Mouse (Mus musculus): ENCODE results near the gene Bckdhb. TPM values are rescaled to one million over a fixed set of nuclear protein-coding genes. Genes with fewer than 3 reads are reported as not detected.

The Bckdhb gene
- total and polyA plus RNA-seq, 2 experiments from 2014 or later = 22.1 to 40.3 TPM

- Histone ChIP-seq H3K36me3 (ENCODE audit: insufficient read depth, low read length) (no peaks in the 10 kb centered on the region), H3K4me2 (ENCODE audit: low read depth, low read length) (no peak overlapping the region), H3K4me1 (ENCODE audit: insufficient read depth, low read length) (no peaks in the 10 kb centered on the region), H3K27ac (no peak overlapping the region), H3K9me3 (ENCODE audit: low read length) (no peaks in the 10 kb centered on the region), H3K27me3 (ENCODE audit: insufficient read depth, low read length) (no peaks in the 10 kb centered on the region), H3K9ac (replicated peaks; ENCODE audit: low read length) (no peak overlapping the region), H3K4me3 (ENCODE audit: low read length) (no peak overlapping the region)
- TF ChIP-seq CTCF (IDR thresholded peaks at IDR 0.05; ENCODE audit: low read depth) = no peak
- ATAC-seq = no peak
- no peak for DNase-seq (ENCODE audit: low spot score)
- 97% methylated on average over 5 of the region's 5 CpGs for WGBS
These were observed 200.1 kb downstream of the Bckdhb start for GRCm38 (mm10) chr9:84124996-84125395.

- H3K4me1 ChIP-seq (ENCODE audit: insufficient read depth, low read length) = no peaks in the 10 kb centered on the region
- ATAC-seq (no peak), DNase-seq (ENCODE audit: low spot score) (no peak)
- H3K9me3 ChIP-seq (ENCODE audit: low read length) = no peaks in the 10 kb centered on the region
- WGBS = 89% methylated on average over 6 of the region's 6 CpGs
- no peak overlapping the region for H3K4me3 ChIP-seq (ENCODE audit: low read length)
- no peaks in the 10 kb centered on the region for H3K27me3 ChIP-seq (ENCODE audit: insufficient read depth, low read length)
- no peak for TF ChIP-seq CTCF (IDR thresholded peaks at IDR 0.05; ENCODE audit: low read depth)
- H3K4me2 ChIP-seq (ENCODE audit: low read depth, low read length) = no peak overlapping the region
- H3K36me3 ChIP-seq (ENCODE audit: insufficient read depth, low read length) = no peaks in the 10 kb centered on the region
- no peak overlapping the region for H3K27ac ChIP-seq
- H3K9ac ChIP-seq (replicated peaks; ENCODE audit: low read length) = no peak overlapping the region
These were observed 205.4 kb downstream of the Bckdhb start for GRCm38 (mm10) chr9:84130338-84130737.

GRCm38 (mm10) chr9:84135062-84135461, 210.1 kb downstream of the Bckdhb start:
- Histone ChIP-seq H3K9me3 (ENCODE audit: low read length) (no peaks in the 10 kb centered on the region), H3K27ac (no peak overlapping the region), H3K4me3 (ENCODE audit: low read length) (no peak overlapping the region), H3K9ac (replicated peaks; ENCODE audit: low read length) (no peak overlapping the region), H3K27me3 (ENCODE audit: insufficient read depth, low read length) (no peaks in the 10 kb centered on the region), H3K4me2 (ENCODE audit: low read depth, low read length) (no peak overlapping the region), H3K4me1 (ENCODE audit: insufficient read depth, low read length) (no peaks in the 10 kb centered on the region), H3K36me3 (ENCODE audit: insufficient read depth, low read length) (no peaks in the 10 kb centered on the region)
- ATAC-seq (no peak), DNase-seq (ENCODE audit: low spot score) (no peak)
- WGBS = 91% methylated on average over 12 of the region's 12 CpGs
- TF ChIP-seq CTCF (IDR thresholded peaks at IDR 0.05; ENCODE audit: low read depth) = no peak

GRCm38 (mm10) chr9:84137192-84137591, 212.2 kb downstream of the Bckdhb start:
- H3K4me1 ChIP-seq (ENCODE audit: insufficient read depth, low read length) = no peaks in the 10 kb centered on the region
- no peak overlapping the region for H3K27ac ChIP-seq
- H3K9me3 ChIP-seq (ENCODE audit: low read length) = no peaks in the 10 kb centered on the region
- no peaks in the 10 kb centered on the region for H3K27me3 ChIP-seq (ENCODE audit: insufficient read depth, low read length)
- H3K4me3 ChIP-seq (ENCODE audit: low read length) = no peak overlapping the region
- DNase-seq (ENCODE audit: low spot score) (no peak), ATAC-seq (no peak)
- no peaks in the 10 kb centered on the region for H3K36me3 ChIP-seq (ENCODE audit: insufficient read depth, low read length)
- WGBS = 87% methylated on average over 6 of the region's 6 CpGs
- no peak overlapping the region for H3K9ac ChIP-seq (replicated peaks; ENCODE audit: low read length)
- no peak for TF ChIP-seq CTCF (IDR thresholded peaks at IDR 0.05; ENCODE audit: low read depth)
- H3K4me2 ChIP-seq (ENCODE audit: low read depth, low read length) = no peak overlapping the region

- Histone ChIP-seq H3K9me3 (ENCODE audit: low read length) (no peaks in the 10 kb centered on the region), H3K9ac (replicated peaks; ENCODE audit: low read length) (no peak overlapping the region), H3K27me3 (ENCODE audit: insufficient read depth, low read length) (no peaks in the 10 kb centered on the region), H3K4me1 (ENCODE audit: insufficient read depth, low read length) (no peaks in the 10 kb centered on the region), H3K36me3 (ENCODE audit: insufficient read depth, low read length) (no peaks in the 10 kb centered on the region), H3K27ac (no peak overlapping the region), H3K4me3 (ENCODE audit: low read length) (no peak overlapping the region), H3K4me2 (ENCODE audit: low read depth, low read length) (no peak overlapping the region)
- 76% methylated on average over 2 of the region's 2 CpGs for WGBS
- DNase-seq (ENCODE audit: low spot score) = no peak
- no peak for TF ChIP-seq CTCF (IDR thresholded peaks at IDR 0.05; ENCODE audit: low read depth)
- no peak for ATAC-seq
These were observed 223.2 kb downstream of the Bckdhb start for GRCm38 (mm10) chr9:84148124-84148523.

Other genes with a start within 250 kb of the Bckdhb start
- gene Elovl4, start 118.9 kb upstream of the Bckdhb start, total RNA-seq (2014; rRNA removed) = 79.7 and 82.5 TPM in 2 replicates
- 145 and 152 TPM in 2 replicates for gene Elovl4, start 118.9 kb upstream of the Bckdhb start, polyA plus RNA-seq (2015; fragmentation: Nextera tagmentation; extraction: Ambion mirVana)
- 3.0 and 4.0 TPM in 2 replicates for gene Ttk, start 90.5 kb upstream of the Bckdhb start, total RNA-seq (2014; rRNA removed)
- 4.3 and 6.0 TPM in 2 replicates for gene Ttk, start 90.5 kb upstream of the Bckdhb start, polyA plus RNA-seq (2015; fragmentation: Nextera tagmentation; extraction: Ambion mirVana)